Mouse (Mus musculus) E14TG2a.4 (cell line): Measurements from ENCODE around the gene Etnk1.

Source experiments
- CTCF ChIP-seq: conservative IDR thresholded peaks from 2 replicates; pipeline ENCODE4 v1.5.1; 2014; ENCODE audit warnings: low read length
- NANOG ChIP-seq: IDR thresholded peaks from 2 replicates; pipeline ENCODE4 v1.6.1; 2014; ENCODE audit warnings: borderline replicate concordance, low read length, mixed read lengths
- POU5F1 ChIP-seq: IDR thresholded peaks from 2 replicates; pipeline ENCODE4 v1.6.1; 2014; ENCODE audit warnings: low read length, borderline replicate concordance

DNA sequence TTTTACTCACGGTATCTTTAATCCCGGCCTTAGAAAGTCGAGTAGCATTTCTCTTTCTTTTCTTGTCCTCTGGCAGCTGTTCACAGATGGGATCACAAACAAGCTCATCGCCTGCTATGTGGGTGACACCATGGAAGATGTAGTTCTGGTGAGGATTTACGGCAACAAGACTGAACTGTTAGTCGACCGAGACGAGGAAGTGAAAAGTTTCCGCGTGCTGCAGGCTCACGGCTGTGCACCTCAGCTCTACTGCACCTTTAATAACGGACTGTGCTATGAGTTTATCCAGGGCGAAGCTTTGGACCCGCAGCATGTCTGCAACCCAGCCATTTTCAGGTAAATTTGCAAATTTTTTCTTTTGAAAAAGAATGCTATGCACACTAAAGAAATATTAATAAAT lies 13.5 kb downstream of the Etnk1 start:
- TF ChIP-seq CTCF (no peak), POU5F1 (no peak), NANOG (no peak)
